Mouse (Mus musculus): Measurements from ENCODE around the gene Gm2696. TPM values are rescaled to one million over a fixed set of nuclear protein-coding genes. Genes with fewer than 3 reads are reported as not detected.
"Not testable (repeated sequence)": the region's sequence is repeated elsewhere in the genome, so short reads cannot be mapped to it uniquely, and the experiment has no call there.

Gm2696 gene
- not detected in 2 replicates for polyA plus RNA-seq (2016; fragmentation: Nextera tagmentation; extraction: Ambion mirVana)

GRCm38 (mm10) chr10:77814382-77814781, at the start of gene Gm2696:
Gm2696 (plus strand) TSS chr10:77814682.
- H3K27ac ChIP-seq (replicated peaks) = no peak within 1 kb of the TSS

GRCm38 (mm10) chr10:77769727-77770126, 44.8 kb upstream of the Gm2696 start:
- H3K27me3 ChIP-seq (replicated peaks; ENCODE audit: low read depth, poor library complexity, severe bottlenecking) = no peaks in the 10 kb centered on the region
- no peak overlapping the region for H3K27ac ChIP-seq (replicated peaks)
- WGBS = 86% methylated on average over 1 of the region's 1 CpGs
- H3K9me3 ChIP-seq = no peaks in the 10 kb centered on the region
- no peaks in the 10 kb centered on the region for H3K4me1 ChIP-seq
- no peak for DNase-seq (ENCODE audit: low spot score)
- H3K36me3 ChIP-seq (replicated peaks) = no peaks in the 10 kb centered on the region
- H3K4me3 ChIP-seq = no peak overlapping the region

More at GRCm38 (mm10) chr10:77814382-77814781, at the start of gene Gm2696:
- no peak within 1 kb of the TSS for H3K4me3 ChIP-seq
- no peak for DNase-seq (ENCODE audit: low spot score)
- no peaks in the 10 kb centered on the region for H3K9me3 ChIP-seq
- 57% methylated on average over 4 of the region's 4 CpGs for WGBS
- no peaks in the 10 kb centered on the region for H3K36me3 ChIP-seq (replicated peaks)
- no peaks in the 10 kb centered on the region for H3K27me3 ChIP-seq (replicated peaks; ENCODE audit: low read depth, poor library complexity, severe bottlenecking)
- no peaks in the 10 kb centered on the region for H3K4me1 ChIP-seq

- WGBS = 79% methylated on average over 1 of the region's 1 CpGs
- not testable (repeated sequence) for H3K9me3 ChIP-seq; H3K4me3 ChIP-seq; H3K27ac ChIP-seq (replicated peaks); H3K36me3 ChIP-seq (replicated peaks); H3K27me3 ChIP-seq (replicated peaks; ENCODE audit: low read depth, poor library complexity, severe bottlenecking); H3K4me1 ChIP-seq; DNase-seq (ENCODE audit: low spot score)
These were observed 43.3 kb upstream of the Gm2696 start, which contains the start of gene Gm3238 for GRCm38 (mm10) chr10:77771225-77771624. Gm3238 (minus strand) TSS chr10:77771325.

- not testable (repeated sequence) for DNase-seq (ENCODE audit: low spot score); H3K36me3 ChIP-seq (replicated peaks); H3K9me3 ChIP-seq; H3K4me1 ChIP-seq; H3K27ac ChIP-seq (replicated peaks); H3K4me3 ChIP-seq; H3K27me3 ChIP-seq (replicated peaks; ENCODE audit: low read depth, poor library complexity, severe bottlenecking)
- 98% methylated on average over 3 of the region's 3 CpGs for WGBS
These were observed 42.3 kb upstream of the Gm2696 start for GRCm38 (mm10) chr10:77772142-77772541.

- H3K4me1 ChIP-seq; H3K9me3 ChIP-seq; H3K36me3 ChIP-seq (replicated peaks): not testable (repeated sequence)
These were observed 37.6 kb upstream of the Gm2696 start, which contains the start of gene Gm7138 for GRCm38 (mm10) chr10:77776844-77777243. Gm7138 (minus strand) TSS chr10:77776944.

GRCm38 (mm10) chr10:77782442-77782841, 32.0 kb upstream of the Gm2696 start, which contains the start of gene Gm3250:
Gm3250 (minus strand) TSS chr10:77782542.
- not testable (repeated sequence) for H3K4me3 ChIP-seq; H3K9me3 ChIP-seq; H3K27ac ChIP-seq (replicated peaks); DNase-seq (ENCODE audit: low spot score); H3K4me1 ChIP-seq; H3K27me3 ChIP-seq (replicated peaks; ENCODE audit: low read depth, poor library complexity, severe bottlenecking); H3K36me3 ChIP-seq (replicated peaks)
- 56% methylated on average over 1 of the region's 1 CpGs for WGBS

More at GRCm38 (mm10) chr10:77776844-77777243, 37.6 kb upstream of the Gm2696 start, which contains the start of gene Gm7138:
- 85% methylated on average over 1 of the region's 1 CpGs for WGBS
- not testable (repeated sequence) for H3K4me3 ChIP-seq; H3K27me3 ChIP-seq (replicated peaks; ENCODE audit: low read depth, poor library complexity, severe bottlenecking); DNase-seq (ENCODE audit: low spot score); H3K27ac ChIP-seq (replicated peaks)

- not testable (repeated sequence) for H3K36me3 ChIP-seq (replicated peaks); H3K9me3 ChIP-seq; DNase-seq (ENCODE audit: low spot score); H3K27me3 ChIP-seq (replicated peaks; ENCODE audit: low read depth, poor library complexity, severe bottlenecking); H3K27ac ChIP-seq (replicated peaks); H3K4me1 ChIP-seq; H3K4me3 ChIP-seq
- WGBS = 96% methylated on average over 3 of the region's 3 CpGs
These were observed 31.1 kb upstream of the Gm2696 start for GRCm38 (mm10) chr10:77783396-77783795.

- H3K27me3 ChIP-seq (replicated peaks; ENCODE audit: low read depth, poor library complexity, severe bottlenecking); H3K36me3 ChIP-seq (replicated peaks); DNase-seq (ENCODE audit: low spot score); H3K9me3 ChIP-seq; H3K27ac ChIP-seq (replicated peaks); H3K4me3 ChIP-seq; H3K4me1 ChIP-seq: not testable (repeated sequence)
- 61% methylated on average over 1 of the region's 1 CpGs for WGBS
These were observed 26.6 kb upstream of the Gm2696 start, which contains the start of gene Gm7137 for GRCm38 (mm10) chr10:77787876-77788275. Gm7137 (minus strand) TSS chr10:77788200.

- H3K9me3 ChIP-seq = no peaks in the 10 kb centered on the region
- H3K27me3 ChIP-seq (replicated peaks; ENCODE audit: low read depth, poor library complexity, severe bottlenecking) = no peaks in the 10 kb centered on the region
- DNase-seq (ENCODE audit: low spot score) = no peak
- WGBS = 81% methylated on average over 2 of the region's 2 CpGs
- no peak overlapping the region for H3K4me3 ChIP-seq
- H3K36me3 ChIP-seq (replicated peaks) = no peaks in the 10 kb centered on the region
- H3K4me1 ChIP-seq = 0 out of 2 replicates have a peak, but pooled peaks cover 4% of the 10 kb centered on the region
- H3K27ac ChIP-seq (replicated peaks) = no peak overlapping the region
These were observed 25.9 kb upstream of the Gm2696 start for GRCm38 (mm10) chr10:77788621-77789020.

GRCm38 (mm10) chr10:77794976-77795375, 19.5 kb upstream of the Gm2696 start, which contains the start of gene Gm9639:
Gm9639 (minus strand) TSS chr10:77795076.
- H3K27me3 ChIP-seq (replicated peaks; ENCODE audit: low read depth, poor library complexity, severe bottlenecking) = no peaks in the 10 kb centered on the region
- peaks cover 23% of the 10 kb centered on the region for H3K4me1 ChIP-seq
- WGBS = 53% methylated on average over 2 of the region's 2 CpGs
- no peak for DNase-seq (ENCODE audit: low spot score)
- H3K36me3 ChIP-seq (replicated peaks) = no peaks in the 10 kb centered on the region
- no peaks in the 10 kb centered on the region for H3K9me3 ChIP-seq
- no peak within 1 kb of the TSS for H3K27ac ChIP-seq (replicated peaks)
- H3K4me3 ChIP-seq = no peak within 1 kb of the TSS

- WGBS = 10% methylated on average over 3 of the region's 3 CpGs
- H3K27me3 ChIP-seq (replicated peaks; ENCODE audit: low read depth, poor library complexity, severe bottlenecking) = no peaks in the 10 kb centered on the region
- no peaks in the 10 kb centered on the region for H3K9me3 ChIP-seq
- no peaks in the 10 kb centered on the region for H3K36me3 ChIP-seq (replicated peaks)
- no peak overlapping the region for H3K27ac ChIP-seq (replicated peaks)
- peaks cover 23% of the 10 kb centered on the region for H3K4me1 ChIP-seq
- DNase-seq (ENCODE audit: low spot score) = no peak
- no peak overlapping the region for H3K4me3 ChIP-seq
These were observed 16.8 kb upstream of the Gm2696 start for GRCm38 (mm10) chr10:77797677-77798076.

GRCm38 (mm10) chr10:77798164-77798920, 16.1 kb upstream of the Gm2696 start:
- DNase-seq (ENCODE audit: low spot score); H3K27ac ChIP-seq (replicated peaks); H3K9me3 ChIP-seq; H3K4me3 ChIP-seq; H3K27me3 ChIP-seq (replicated peaks; ENCODE audit: low read depth, poor library complexity, severe bottlenecking); H3K36me3 ChIP-seq (replicated peaks): not testable (repeated sequence)
- 28% methylated on average over 3 of the region's 3 CpGs for WGBS
- H3K4me1 ChIP-seq = peaks cover 22% of the 10 kb centered on the region

GRCm38 (mm10) chr10:77798921-77799508, 15.5 kb upstream of the Gm2696 start, which contains the start of gene Gm19668:
Gm19668 (minus strand) TSS chr10:77799133.
- Histone ChIP-seq H3K27ac (replicated peaks) (no peak within 1 kb of the TSS), H3K4me3 (no peak within 1 kb of the TSS), H3K36me3 (replicated peaks) (no peaks in the 10 kb centered on the region), H3K9me3 (no peaks in the 10 kb centered on the region), H3K4me1 (peaks cover 15% of the 10 kb centered on the region), H3K27me3 (replicated peaks; ENCODE audit: low read depth, poor library complexity, severe bottlenecking) (no peaks in the 10 kb centered on the region)
- no peak for DNase-seq (ENCODE audit: low spot score)
- WGBS = 66% methylated on average over 8 of the region's 8 CpGs
